Comparison of ENCODE assay signal across 23 mouse cellular contexts in the genomic region with DNA sequence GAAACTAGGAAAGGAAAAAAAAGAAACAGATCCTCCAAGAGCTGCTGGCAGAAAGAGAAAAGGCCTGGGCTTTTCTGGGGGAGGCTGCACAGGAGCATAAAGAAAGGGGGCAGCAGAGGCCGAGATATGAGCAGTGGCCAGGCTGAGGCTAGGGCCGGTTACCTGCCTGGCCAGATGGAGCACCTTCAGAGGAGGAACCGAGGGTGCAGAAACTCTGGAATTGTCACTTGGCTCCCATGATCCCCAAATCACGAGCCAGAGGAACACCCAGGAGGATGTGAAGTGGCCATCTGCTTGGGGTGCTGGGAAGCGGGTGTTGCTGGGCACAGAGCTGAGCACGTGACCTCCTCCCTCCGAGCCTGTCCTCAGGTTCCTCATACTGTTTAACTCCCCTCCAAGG.
DNase-seq lines count a peak whose midpoint lies in the region; ATAC-seq and TF ChIP-seq lines count a peak whose summit lies in the region.
"Had no signal": no experiment of that assay in that cellular context is flagged by ENCODE, and none has a peak within 500 bp of the region (broad histone marks: within the 10 kb centered on the region; RNA-seq: fewer than 3 reads in every experiment).

No protein-coding gene starts in this region.

- TF ChIP-seq CTCF in kidney, postnatal 0 days (IDR thresholded peaks at IDR 0.05; ENCODE audit: low read depth), result peak; percentile 42; the same call in 1 of the 2 replicates

- no peaks in the 10 kb centered on the region for H3K9me3 ChIP-seq in kidney, postnatal 0 days (replicated peaks; ENCODE audit: low read length)
- H3K9me3 ChIP-seq in limb, embryonic 10.5 days (replicated peaks), result no peaks in the 10 kb centered on the region
- H3K9me3 ChIP-seq: embryonic facial prominence, embryonic 12.5 days; limb, embryonic 15.5 days; liver, embryonic 15.5 days; neural tube, embryonic 13.5 days had no signal

- no peaks in the 10 kb centered on the region for H3K27me3 ChIP-seq in kidney, postnatal 0 days (ENCODE audit: insufficient read depth, low read length)
- H3K27me3 ChIP-seq in limb, embryonic 10.5 days (ENCODE audit: low read depth, poor library complexity, severe bottlenecking), result no peaks in the 10 kb centered on the region
- H3K27me3 ChIP-seq: embryonic facial prominence, embryonic 12.5 days; limb, embryonic 15.5 days; liver, embryonic 15.5 days; midbrain, embryonic 12.5 days; neural tube, embryonic 13.5 days; Patski had no signal

- ATAC-seq in cerebellum, adult (ENCODE audit: insufficient number of reproducible peaks, low FRiP score, low TSS enrichment), result peak; percentile 32; the same call in 1 of the 2 replicates
- no peak for ATAC-seq in kidney, postnatal 0 days (replicated peaks; ENCODE audit: low FRiP score, low read depth)
- ATAC-seq: forebrain, embryonic 16.5 days had no signal

- no peak for DNase-seq in cerebellum, postnatal 4 days (ENCODE audit: low spot score in 2 of 2)
- DNase-seq in kidney, postnatal 0 days (ENCODE audit: low spot score), result no peak
- DNase-seq in kidney, adult 8-10 months, result no peak
- peak; percentile 85 for DNase-seq in cerebellum, adult 11-12 months
- DNase-seq in cerebellum, postnatal 14 days, result peak; percentile 63 to 75
- no peak for DNase-seq in urinary bladder, postnatal 25 days (ENCODE audit: low spot score)
- no peak for DNase-seq in limb, embryonic 10.5 days (ENCODE audit: low spot score)
- DNase-seq: adrenal gland, postnatal 10 days; heart, adult 11 months; heart, postnatal 36 days; kidney, adult 18-20 months; kidney, postnatal 14 days; right cerebral cortex, adult 18-20 months; thymus, postnatal 36 days had no signal

- H3K4me1 ChIP-seq in kidney, postnatal 0 days (replicated peaks; ENCODE audit: insufficient read depth, low read length), result no peaks in the 10 kb centered on the region
- H3K4me1 ChIP-seq in limb, embryonic 10.5 days, result no peaks in the 10 kb centered on the region; the same call in 1 of the 2 replicates
- H3K4me1 ChIP-seq: embryonic facial prominence, embryonic 12.5 days; limb, embryonic 15.5 days; liver, embryonic 15.5 days had no signal

- WGBS in kidney, postnatal 0 days, result 62% methylated on average over 7 of the region's 7 CpGs
- 77% methylated on average over 7 of the region's 7 CpGs for WGBS in limb, embryonic 10.5 days

- H3K9ac ChIP-seq in kidney, postnatal 0 days (ENCODE audit: low read depth, low read length), result no peak overlapping the region
- H3K9ac ChIP-seq: embryonic facial prominence, embryonic 12.5 days; hindbrain, embryonic 14.5 days; limb, embryonic 15.5 days; liver, embryonic 15.5 days; midbrain, embryonic 12.5 days; neural tube, embryonic 13.5 days had no signal

- no peak overlapping the region for H3K27ac ChIP-seq in kidney, postnatal 0 days
- no peak overlapping the region for H3K27ac ChIP-seq in limb, embryonic 10.5 days
- H3K27ac ChIP-seq: embryonic facial prominence, embryonic 12.5 days; hindbrain, embryonic 14.5 days; limb, embryonic 15.5 days; liver, embryonic 15.5 days; midbrain, embryonic 12.5 days; neural tube, embryonic 13.5 days had no signal

- no peak overlapping the region for H3K4me3 ChIP-seq in kidney, postnatal 0 days (replicated peaks; ENCODE audit: low read depth, low read length)
- H3K4me3 ChIP-seq in limb, embryonic 10.5 days, result no peak overlapping the region
- H3K4me3 ChIP-seq: embryonic facial prominence, embryonic 12.5 days; limb, embryonic 15.5 days; liver, embryonic 15.5 days; midbrain, embryonic 12.5 days; neural tube, embryonic 13.5 days had no signal

- no peaks in the 10 kb centered on the region for H3K36me3 ChIP-seq in kidney, postnatal 0 days (ENCODE audit: insufficient read depth, low read length)
- no peaks in the 10 kb centered on the region for H3K36me3 ChIP-seq in limb, embryonic 10.5 days
- H3K36me3 ChIP-seq: embryonic facial prominence, embryonic 12.5 days; limb, embryonic 15.5 days; liver, embryonic 15.5 days; neural tube, embryonic 13.5 days had no signal

- no peak overlapping the region for H3K4me2 ChIP-seq in kidney, postnatal 0 days (ENCODE audit: low read length)
- H3K4me2 ChIP-seq: embryonic facial prominence, embryonic 12.5 days; hindbrain, embryonic 14.5 days; limb, embryonic 15.5 days; liver, embryonic 15.5 days; midbrain, embryonic 12.5 days; neural tube, embryonic 13.5 days had no signal

Comparison
In these comparisons a context has a peak if more than half of its experiments do, and no peak if none do; other contexts are left out.
1. DNase-seq: peak in cerebellum, adult 11-12 months (single experiment) and cerebellum, postnatal 14 days (2 of 2); none in cerebellum, postnatal 4 days (0 of 2), kidney, postnatal 0 days (single experiment), kidney, adult 8-10 months (0 of 2), urinary bladder, postnatal 25 days (single experiment) and limb, embryonic 10.5 days (single experiment).